Mouse (Mus musculus) kidney, postnatal 36 days (tissue): Measurements from ENCODE around the gene Olfr1019.

Source experiments
- DNase-seq, 2 experiments: peaks; one replicate each; pipeline ENCODE4 v3.0.0; 2021 to 2022; ENCODE audit warnings: mixed read lengths in 2 of 2

Gene Olfr1019

DNA sequence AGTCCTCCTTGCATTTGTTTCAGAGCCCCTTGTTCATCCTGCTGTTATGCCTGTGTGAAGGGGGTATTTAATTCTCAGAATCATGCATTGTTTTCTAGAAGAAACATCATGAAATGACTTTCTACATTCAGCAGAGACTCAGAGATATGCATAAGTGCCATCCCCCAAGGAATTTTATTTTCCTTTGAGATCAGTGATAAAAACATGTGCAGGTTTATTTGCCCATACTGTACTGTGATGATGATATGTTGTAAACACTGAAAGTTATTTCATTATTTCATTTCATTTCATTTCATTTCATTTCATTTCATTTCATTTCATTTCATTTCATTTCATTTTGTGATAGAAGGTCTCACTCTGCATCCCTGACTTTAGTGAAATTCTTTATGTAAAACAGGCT lies at the start of gene Olfr1019:
Olfr1019 (minus strand) TSS at position 101 of the 400 bp plus-strand sequence.
- DNase-seq: no peak

DNA sequence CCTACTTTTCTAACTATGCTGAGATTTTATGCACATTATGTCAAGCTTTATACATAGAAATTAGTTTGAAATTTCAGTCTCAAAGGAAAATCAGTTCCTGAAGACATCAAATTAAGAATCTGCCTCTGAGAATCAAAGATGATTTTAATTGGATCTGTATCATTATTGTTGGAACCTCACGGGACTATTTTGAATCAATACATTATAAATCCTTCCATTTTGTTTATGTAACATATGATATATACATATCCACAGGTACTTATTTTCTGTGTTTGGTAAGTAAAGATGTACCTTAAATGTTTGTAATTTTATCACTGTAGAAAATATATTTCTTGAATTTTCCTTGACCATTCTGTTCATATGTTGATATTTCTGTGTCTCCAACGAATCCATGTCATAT lies 40.1 kb upstream of the Olfr1019 start, which contains the start of gene Olfr1023:
Olfr1023 (plus strand) TSS at position 301 of the 400 bp plus-strand sequence.
- DNase-seq: no peak

DNA sequence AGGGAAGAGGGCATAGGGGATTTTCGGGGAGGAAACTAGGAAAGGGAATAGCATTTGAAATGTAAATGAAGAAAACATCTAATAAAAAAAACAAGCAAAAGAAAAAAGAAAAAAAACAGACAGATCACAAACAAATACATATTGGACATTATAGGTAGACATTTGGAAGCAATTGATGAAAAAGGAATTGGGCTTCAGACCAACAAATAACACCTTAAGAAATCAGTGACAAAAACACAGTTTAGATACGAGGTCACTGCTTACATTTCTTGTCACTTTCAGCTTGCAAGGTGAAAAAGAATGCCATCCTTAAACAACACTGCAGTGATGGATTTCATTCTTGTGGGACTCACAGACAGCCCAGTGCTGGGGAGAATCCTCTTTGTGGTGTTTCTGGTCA lies 23.0 kb upstream of the Olfr1019 start, which contains the start of gene Olfr1022:
Olfr1022 (plus strand) TSS at position 301 of the 400 bp plus-strand sequence.
- DNase-seq: no peak

DNA sequence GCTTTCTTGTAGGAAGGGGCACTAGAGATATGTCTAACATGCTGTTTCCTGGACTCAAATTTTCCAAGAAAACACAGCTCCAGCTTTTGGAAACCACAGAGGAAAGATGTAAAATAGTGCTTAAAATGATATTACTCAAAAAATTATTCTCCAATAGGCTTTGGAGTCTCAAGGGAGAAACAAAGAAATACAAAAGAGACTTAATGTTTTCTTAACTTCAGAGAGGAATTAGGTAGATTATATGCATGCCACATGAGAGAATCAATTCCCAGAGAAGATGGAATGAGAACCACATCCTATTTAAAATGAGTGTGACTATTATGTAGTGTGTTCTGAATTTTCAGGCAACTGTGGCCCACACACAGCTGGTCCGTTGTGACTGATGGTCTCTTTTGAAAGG lies 1.4 kb upstream of the Olfr1019 start, which contains the start of gene Olfr1020:
Olfr1020 (plus strand) TSS at position 301 of the 400 bp plus-strand sequence.
- no peak for DNase-seq

DNA sequence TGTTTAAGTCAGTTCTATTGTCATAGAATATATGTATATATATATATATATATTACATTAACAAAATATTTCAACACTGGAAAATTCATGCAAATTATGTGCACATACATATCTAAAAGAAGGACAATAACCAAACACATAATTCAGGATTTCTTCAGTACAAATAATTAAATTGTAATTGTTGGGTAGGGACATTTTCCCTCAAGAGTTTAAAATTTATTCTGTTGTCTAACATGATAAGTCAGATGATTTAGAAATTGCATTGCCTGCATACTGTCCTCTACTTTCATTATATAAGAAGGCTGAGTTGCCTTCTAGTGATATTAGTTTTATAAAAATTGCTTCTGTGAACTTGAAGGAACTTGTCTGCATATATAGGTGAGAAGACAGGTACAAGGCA lies 27.1 kb downstream of the Olfr1019 start, which contains the start of gene Olfr1018:
Olfr1018 (plus strand) TSS at position 301 of the 400 bp plus-strand sequence.
- no peak for DNase-seq

DNA sequence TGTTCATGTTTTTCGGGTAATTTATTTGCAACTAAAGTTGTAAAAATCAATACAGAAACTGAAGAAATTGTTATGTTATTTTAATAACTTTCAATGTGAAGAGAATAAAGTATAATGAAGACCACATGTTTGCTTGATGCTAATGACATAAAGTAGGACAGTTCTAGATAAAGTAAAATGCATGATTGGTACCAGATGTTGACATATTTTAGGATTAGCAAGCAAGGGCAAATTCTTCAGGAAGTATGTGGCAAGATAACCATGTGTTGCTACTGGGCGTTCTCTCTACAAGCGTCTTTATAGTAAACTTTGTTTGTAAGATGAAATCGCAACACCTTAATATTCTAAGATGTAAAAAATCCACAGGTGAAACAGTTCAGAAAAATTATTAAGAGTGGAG lies 40.8 kb downstream of the Olfr1019 start:
- DNase-seq: no peak

DNA sequence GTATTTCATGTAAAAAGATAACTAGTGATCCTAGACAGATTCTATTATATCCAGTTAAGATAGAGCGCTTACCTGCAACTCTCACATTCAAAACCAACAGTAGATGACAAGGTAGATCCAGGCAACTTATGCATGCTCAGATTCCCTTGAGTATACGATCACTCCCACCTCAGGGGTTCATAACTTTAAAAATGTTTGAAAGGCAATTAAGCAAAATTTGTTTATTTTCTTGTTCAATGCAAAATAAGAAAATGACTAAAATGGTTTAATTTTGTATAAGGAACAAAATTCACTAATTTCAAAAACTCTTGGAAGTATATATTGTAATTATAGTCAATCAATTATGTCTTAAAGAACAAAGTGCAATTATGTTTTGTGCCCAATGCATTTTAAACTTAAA lies 42.8 kb downstream of the Olfr1019 start, which contains the start of gene Olfr1016:
Olfr1016 (minus strand) TSS at position 101 of the 400 bp plus-strand sequence.
- no peak for DNase-seq

DNA sequence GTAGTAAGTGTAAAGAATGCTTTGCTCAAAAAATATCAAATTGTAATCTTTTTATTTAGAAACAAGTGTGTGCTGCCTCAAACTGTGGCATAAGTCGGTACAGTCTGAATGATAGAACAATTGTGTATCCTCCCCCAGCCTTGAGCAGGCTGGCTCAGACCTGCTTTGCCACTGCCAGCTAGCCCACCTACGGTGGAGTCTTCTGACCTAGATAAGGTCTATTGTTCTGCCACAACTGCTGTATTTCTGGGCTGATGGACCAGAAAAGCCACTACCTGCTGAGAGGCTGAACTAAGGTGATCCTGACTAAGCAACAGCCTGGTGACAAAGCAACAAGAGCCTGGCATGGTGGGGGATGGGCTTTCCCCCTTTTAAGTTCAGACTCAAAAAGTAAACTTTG lies 53.0 kb downstream of the Olfr1019 start:
- no peak for DNase-seq
